Mouse (Mus musculus): ENCODE measurements at regions not wholly inside any gene's neighbourhood (a gene's known extent, or its start where the extent isn't known, plus 50 kb on each side); places are given as distances from the start of the nearest gene placed in this dataset.

DNA sequence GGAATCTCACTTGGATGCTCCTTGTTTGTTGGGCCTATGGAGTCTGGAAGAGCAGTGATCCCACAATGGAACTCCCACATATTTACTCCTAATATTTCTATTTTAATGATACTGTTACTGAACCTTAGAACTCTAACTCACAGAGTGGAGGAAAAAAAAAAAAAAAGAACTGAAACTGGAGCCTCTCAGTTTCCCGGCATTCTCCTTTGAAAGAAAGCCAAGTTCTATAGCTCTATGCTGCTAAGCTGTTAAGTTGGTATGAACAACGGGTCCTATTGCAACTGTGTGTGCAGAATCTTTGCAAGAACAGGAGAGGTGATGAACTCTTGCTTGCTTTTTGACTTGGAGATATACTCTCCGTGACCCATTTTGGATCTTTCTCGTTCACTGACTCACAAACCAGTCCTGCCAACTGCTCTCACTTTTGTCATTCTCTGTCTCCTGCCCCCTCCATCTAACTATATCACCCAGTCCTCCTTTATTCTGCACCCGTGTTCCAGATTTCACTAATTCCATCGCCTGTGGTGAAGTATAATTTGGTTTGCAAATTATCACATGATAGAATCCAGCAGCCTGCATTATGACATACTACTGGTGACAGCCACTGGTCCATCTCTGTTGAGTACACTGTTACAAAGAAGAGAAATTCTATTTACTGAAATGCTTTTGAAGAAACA lies 92.6 kb upstream of the Ctsc start:
- DNase-seq (ENCODE audit: inconsistent age in 2 of 2, low spot score in 1 of 2), result no peak

- no peak for DNase-seq (ENCODE audit: inconsistent age in 2 of 2, low spot score in 1 of 2)
Measured at GRCm38 (mm10) chr7:88187555-88187954, 90.3 kb upstream of the Ctsc start.

DNA sequence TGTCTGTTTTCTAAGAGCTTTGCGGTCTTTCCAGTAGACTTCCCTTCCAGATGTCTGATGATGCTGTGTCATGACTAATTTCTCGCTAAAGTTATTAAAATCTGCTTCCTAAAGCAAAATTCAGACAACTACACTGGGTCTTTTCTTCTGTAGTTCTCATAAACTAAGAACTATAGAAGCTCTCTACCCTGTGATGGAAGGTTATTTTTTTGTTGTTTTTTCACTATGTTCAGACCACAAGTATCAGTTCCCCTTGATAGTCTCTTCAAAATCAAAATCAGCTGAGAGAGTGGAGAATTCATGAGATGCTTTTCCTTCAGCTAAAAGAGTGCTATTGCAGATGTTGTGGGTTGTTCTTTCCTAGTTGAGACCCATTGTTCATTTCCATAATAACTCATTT lies 85.1 kb upstream of the Ctsc start:
- no peak for DNase-seq (ENCODE audit: inconsistent age in 2 of 2, low spot score in 1 of 2)

DNA sequence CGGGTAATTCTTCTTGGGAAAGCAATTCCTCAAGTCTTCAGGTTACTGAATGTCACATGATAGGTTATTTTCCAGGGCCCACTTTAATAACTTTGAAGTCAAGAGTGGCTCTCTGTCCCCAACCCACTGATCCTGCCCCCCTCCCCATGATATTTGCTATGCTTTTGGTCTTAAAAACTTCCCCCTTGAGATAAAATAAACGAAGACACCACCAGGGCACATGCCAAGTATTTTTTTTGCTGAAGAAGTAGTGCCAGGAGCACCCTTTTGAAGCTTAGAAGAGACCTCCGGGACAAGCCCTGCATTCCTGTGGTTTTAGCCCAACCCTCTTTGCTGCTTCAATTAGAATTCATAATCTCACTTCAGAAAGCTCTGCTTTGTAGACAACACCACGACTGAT lies 78.8 kb upstream of the Ctsc start:
- no peak for DNase-seq (ENCODE audit: inconsistent age in 2 of 2, low spot score in 1 of 2)

- peak in 1 of 2 experiments; percentile 49 for DNase-seq (ENCODE audit: inconsistent age in 2 of 2, low spot score in 1 of 2)
Measured at GRCm38 (mm10) chr7:88199929-88200538, 77.9 kb upstream of the Ctsc start.

DNA sequence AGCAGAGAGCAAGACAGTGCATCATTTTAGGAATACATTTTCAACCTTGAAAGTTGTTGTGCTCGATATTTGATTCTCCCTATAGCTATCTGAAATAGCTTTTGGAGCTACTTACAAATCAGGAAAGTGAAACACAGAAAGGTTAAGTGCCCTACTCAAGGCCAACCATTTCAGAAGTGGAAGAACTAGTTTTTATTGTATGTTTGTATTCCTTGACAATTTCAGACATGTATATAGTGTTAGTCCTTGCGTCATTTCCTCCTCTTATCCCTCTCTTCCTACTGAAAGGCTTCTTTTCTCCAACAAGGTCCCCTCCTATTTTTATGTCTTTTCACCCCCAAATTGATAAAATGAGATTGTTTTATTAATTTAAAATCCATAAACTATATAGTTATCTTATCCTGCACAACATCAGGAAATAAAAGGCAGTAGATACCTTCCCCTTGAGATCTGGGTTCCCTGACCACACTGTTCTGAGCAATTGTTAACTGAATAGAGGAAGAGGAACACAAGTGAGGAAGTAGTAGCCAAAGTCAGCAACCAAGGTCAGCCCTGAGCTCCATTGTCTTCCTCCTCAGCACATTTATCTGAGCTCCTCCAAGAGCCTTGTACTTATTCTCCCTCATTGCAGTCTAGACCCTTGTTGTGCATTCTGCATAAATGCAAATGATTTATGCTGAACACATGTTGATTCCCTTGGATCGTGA lies 76.1 kb upstream of the Ctsc start:
- DNase-seq (ENCODE audit: inconsistent age in 2 of 2, low spot score in 1 of 2), result no peak

DNA sequence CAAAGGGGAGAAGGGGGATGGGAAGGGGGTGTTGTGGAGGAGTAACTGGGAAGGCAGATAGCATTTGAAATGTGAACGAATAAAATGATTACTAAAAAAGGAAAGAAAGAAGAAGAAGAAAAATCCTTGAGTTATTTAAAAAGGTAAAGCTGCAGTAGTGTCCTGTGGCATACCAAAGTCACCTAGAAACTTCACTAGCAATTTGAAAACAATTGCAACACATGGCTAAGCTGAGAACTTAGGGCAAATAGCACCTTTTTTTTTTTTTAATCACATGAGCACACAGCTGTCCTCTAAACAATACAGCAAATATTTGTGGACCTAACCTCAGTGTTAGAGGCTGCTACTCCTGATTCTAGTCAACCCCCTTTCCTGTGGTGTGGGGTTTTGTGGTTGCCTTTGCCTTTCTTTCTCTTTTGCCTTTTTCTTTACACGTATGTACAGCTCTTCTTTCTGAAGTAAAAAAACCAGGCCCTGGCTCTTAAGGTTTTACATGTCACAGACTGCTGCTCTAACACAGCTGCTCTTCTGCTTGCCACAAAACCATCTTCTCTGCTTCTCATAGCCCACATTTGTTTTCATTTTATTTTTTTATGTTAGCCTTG lies 71.6 kb upstream of the Ctsc start:
- DNase-seq (ENCODE audit: inconsistent age in 2 of 2, low spot score in 1 of 2), result no peak

DNA sequence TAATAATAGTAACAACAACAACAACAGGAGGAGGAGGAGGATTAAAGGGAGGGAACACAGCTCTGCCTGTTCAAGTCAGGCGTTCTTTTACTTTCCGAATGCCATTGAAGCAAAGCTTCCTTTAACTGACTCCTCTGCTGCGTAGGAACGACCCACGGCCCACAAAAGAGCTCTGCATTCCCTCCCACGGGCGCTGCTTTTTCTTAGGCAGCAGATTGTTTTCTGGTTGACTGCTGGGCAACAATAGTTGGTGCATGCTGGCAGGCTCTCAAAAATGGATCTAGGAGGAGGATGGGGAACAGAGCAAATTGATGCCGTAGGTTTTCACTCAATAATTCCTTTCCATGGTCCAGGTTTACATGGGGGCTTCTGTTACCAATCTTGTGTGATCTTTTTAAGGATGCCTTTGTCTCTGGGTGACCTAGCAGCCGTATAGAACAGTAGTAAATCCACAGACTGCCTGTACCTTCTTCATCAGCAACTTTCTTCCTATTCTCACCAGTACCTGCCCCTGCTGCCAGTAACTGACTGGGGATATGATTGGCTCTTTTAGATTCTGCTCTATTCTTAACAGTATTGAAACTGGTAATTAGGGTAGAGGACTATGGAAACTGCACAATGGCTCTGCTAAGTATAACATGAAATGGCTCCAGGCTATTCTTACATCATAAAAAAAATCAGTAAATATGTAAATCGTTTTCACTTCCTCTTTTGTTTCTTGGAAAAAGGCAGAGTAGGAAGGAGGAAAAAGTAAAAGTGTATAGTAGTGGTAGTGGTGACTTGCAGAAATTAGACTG lies 70.8 kb upstream of the Ctsc start:
- DNase-seq (ENCODE audit: inconsistent age in 2 of 2, low spot score in 1 of 2), result no peak

DNA sequence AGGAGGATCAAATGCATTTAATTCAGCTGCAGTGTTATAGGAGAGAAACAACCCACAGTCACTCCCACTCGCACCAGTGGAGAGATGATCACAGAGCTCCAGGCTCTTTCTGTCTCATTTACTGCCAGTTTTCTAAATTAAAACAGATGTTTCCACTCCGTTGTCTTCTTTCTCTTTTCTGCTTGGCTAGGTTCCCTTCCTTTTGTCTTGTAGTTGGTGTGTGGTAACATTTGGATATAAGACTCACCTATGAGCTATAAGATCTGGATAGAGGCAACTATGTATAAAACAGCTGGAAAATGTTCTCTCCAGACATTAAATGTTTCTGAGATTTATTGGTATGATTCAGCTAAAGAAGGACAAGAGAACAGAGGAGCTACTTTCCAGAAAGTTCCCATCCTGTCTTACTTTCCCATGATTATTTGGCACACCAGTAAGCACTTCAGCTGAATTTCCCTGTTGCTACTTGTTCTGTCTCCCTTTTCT lies 63.1 kb upstream of the Ctsc start:
- DNase-seq (ENCODE audit: inconsistent age in 2 of 2, low spot score in 1 of 2), result no peak

DNA sequence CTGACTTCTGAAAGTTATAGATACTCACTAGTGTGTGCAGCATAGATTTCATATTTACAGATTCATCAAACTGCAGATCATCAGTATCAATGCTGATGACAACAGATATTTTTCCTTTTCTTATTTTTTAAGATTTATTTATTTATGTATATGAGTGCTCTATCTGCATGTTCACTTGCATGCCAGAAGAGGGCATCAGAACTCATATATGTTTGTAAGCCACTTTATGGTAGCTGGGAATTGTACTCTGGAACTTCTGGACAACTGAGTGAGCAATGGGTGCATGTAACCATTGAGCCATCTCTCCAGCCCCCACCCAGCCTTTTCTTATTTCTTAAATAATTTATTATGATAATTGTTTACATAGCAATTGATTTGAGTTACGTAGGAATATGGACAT lies 62.5 kb upstream of the Ctsc start:
- no peak for DNase-seq (ENCODE audit: inconsistent age in 2 of 2, low spot score in 1 of 2)

DNA sequence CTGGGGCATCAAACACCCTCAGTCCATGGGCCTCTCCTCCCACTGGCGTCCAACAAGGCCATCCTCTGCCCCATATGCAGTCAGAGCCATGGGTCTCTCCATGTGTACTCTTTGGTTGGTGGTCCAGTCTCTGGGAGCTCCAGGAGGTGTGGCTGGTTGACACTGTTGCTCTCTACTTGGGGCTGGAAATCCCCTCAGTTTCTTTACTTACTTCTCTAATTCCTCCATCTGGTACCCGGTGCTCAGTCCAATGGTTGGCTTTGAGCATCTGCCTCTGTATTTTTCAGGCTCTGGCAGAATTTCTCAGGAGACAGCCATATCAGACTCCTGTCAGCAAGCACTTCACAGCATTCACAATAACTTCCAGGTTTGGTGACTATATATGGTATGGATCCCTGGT lies 55.7 kb upstream of the Ctsc start:
- DNase-seq (ENCODE audit: inconsistent age in 2 of 2, low spot score in 1 of 2), result no peak

DNA sequence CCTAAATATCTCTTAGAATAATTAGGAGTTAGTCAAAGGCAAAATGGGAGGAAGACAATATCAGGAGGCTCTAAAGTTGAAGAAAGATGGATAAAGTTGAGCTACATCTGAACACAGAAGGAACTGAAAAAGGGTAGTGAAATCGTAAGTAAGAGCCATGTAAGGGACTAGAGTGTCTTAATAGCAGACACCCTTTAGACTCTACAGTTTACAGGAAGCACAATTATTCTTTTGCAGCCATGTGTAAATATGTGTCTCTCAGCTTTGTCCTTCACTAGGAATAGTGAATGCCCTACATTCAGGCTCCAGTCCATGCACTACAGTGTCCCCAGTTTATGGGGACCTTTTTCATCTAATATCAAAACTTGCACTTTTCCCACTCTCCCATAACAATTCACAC lies 52.1 kb upstream of the Ctsc start:
- peak in 1 of 2 experiments; percentile 12 for DNase-seq (ENCODE audit: inconsistent age in 2 of 2, low spot score in 1 of 2)

Measured in adrenal gland, adult (tissue).